Mouse (Mus musculus) cerebellum, adult 2 months (tissue): Measurements from ENCODE around the gene Sh2d5. TPM values are rescaled to one million over a fixed set of nuclear protein-coding genes. Genes with fewer than 3 reads are reported as not detected.
A peak's percentile ranks its signal among the peaks of the same experiment; 100 is the strongest.

Source experiments
- DNase-seq, 2 experiments: peaks; one replicate each; pipeline ENCODE4 v3.0.0; 2021
- H3K27ac ChIP-seq: fragments of 200-500 bp; 2 replicates; pipeline ENCODE4 v1.5.1; 2012; ENCODE audit warnings: low read length, control low read depth, inconsistent platforms; ENCODE audit not compliant: insufficient read depth
- H3K27me3 ChIP-seq: fragments of 200-500 bp; 2 replicates; pipeline ENCODE4 v1.6.1; 2012; ENCODE audit warnings: inconsistent platforms, mild to moderate bottlenecking, low read length, moderate library complexity; ENCODE audit not compliant: control insufficient read depth, insufficient read depth
- H3K4me1 ChIP-seq: fragments of 200-500 bp; 2 replicates; pipeline ENCODE4 v1.6.1; 2011; ENCODE audit warnings: low read length; ENCODE audit not compliant: control insufficient read depth, insufficient read depth
- H3K4me3 ChIP-seq: fragments of 200-500 bp; replicated peaks from 2 replicates; pipeline ENCODE3; 2011; ENCODE audit warnings: mild to moderate bottlenecking, low read depth, low read length, control low read depth; ENCODE audit not compliant: insufficient read depth
- CTCF ChIP-seq: fragments of 200-500 bp; IDR thresholded peaks from 2 replicates; pipeline ENCODE4 v1.5.1; 2011; ENCODE audit warnings: low read depth, mild to moderate bottlenecking, control low read depth, low read length, moderate library complexity, borderline replicate concordance; ENCODE audit not compliant: insufficient read depth
- POLR2A ChIP-seq: fragments of 200-500 bp; IDR thresholded peaks from 2 replicates; pipeline ENCODE4 v1.6.1; 2011; ENCODE audit warnings: low read length, control low read depth, borderline replicate concordance; ENCODE audit not compliant: insufficient read depth
- WGBS: fragments of 180-500 bp; shearing (Covaris S2); methylation state at CpG from one replicate; pipeline ENCODE4 v1.1.7; 2018; 5-methylcytosine and 5-hydroxymethylcytosine counted together
- polyA plus RNA-seq: library from polyadenylated mRNA; depleted of rRNA; stranded (reverse); fragments of >200 nt; gene quantifications from 2 replicates; pipeline ENCODE4 v1.2.3, GENCODE M21; 2012

The Sh2d5 gene
- polyA plus RNA-seq, 1 experiment = 38.9 TPM

- 37% methylated on average over 27 of the region's 27 CpGs for WGBS
- Histone ChIP-seq H3K4me1 (peaks cover 7% of the 10 kb centered on the region), H3K4me3 (no peak overlapping the region), H3K27ac (no peak overlapping the region), H3K27me3 (no peaks in the 10 kb centered on the region)
- TF ChIP-seq CTCF (no peak), POLR2A (no peak)
- DNase-seq = no peak
These were observed 3.2 kb upstream of the Sh2d5 start for GRCm38 (mm10) chr4:138246756-138247665.

DNA sequence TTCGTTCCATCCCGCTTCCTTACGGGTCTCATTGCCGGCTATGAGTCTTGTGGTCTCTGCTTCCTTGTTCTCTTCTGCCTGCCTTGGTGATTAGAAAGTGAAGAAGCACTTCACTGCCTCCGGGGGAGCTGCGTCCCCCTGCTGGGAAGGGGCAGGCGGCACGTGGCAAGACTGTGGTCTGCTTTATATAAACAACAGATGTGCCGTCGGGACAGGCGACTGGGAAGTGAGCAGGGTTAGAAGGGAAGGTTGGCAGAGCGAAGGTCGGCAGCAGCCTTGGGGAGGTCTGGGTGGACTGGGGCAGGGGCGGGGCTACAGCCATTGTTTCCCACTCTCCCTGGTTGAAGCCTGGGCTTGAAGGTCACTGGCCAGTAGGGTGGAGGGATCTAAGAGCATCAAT lies 1.6 kb downstream of the Sh2d5 start:
- H3K4me3 ChIP-seq = peak overlapping the region; percentile 73
- no peak overlapping the region for H3K27ac ChIP-seq
- WGBS = 6% methylated on average over 14 of the region's 14 CpGs
- peaks cover 13% of the 10 kb centered on the region for H3K4me1 ChIP-seq
- no peak for TF ChIP-seq CTCF
- no peak for TF ChIP-seq POLR2A
- no peak for DNase-seq
- no peaks in the 10 kb centered on the region for H3K27me3 ChIP-seq

- TF ChIP-seq POLR2A (no peak), CTCF (no peak)
- no peak for DNase-seq
- H3K27ac ChIP-seq = no peak overlapping the region
- WGBS = 43% methylated on average over 5 of the region's 5 CpGs
- H3K4me3 ChIP-seq = peak overlapping the region; percentile 73
- H3K27me3 ChIP-seq = no peaks in the 10 kb centered on the region
- peaks cover 13% of the 10 kb centered on the region for H3K4me1 ChIP-seq
These were observed 2.0 kb downstream of the Sh2d5 start for GRCm38 (mm10) chr4:138252231-138252630.

DNA sequence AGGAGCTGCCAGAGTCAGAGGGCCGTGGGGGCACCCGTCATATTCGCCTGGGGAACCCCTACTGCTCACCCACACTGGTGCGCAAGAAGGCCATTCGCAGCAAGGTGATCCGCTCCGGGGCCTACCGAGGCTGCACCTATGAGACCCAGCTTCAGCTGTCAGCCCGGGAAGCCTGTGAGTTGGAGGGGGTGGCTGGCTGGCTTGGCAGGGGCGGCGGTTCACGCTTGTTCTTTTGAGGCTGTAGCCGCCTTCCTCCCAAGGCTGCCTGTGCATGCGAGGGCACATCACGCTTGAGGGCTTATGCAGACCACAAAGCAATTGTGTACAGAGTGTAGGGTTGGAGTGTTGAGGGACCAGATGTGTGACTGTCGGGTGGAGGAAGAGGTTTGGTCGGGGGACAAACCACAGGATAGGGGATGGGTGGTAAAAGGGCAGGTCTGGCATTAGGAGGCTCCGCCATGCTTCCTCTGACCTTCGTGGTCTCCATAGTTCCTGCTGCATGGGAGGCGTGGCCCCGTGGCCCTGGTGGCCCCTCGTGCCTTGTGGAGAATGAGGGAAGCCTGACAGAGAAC lies 7.0 kb downstream of the Sh2d5 start:
- no peak overlapping the region for H3K4me3 ChIP-seq
- no peak overlapping the region for H3K27ac ChIP-seq
- TF ChIP-seq POLR2A (no peak), CTCF (no peak)
- H3K27me3 ChIP-seq = no peaks in the 10 kb centered on the region
- DNase-seq = no peak
- WGBS = 80% methylated on average over 22 of the region's 22 CpGs
- H3K4me1 ChIP-seq = peaks cover 4% of the 10 kb centered on the region

GRCm38 (mm10) chr4:138258663-138259062 lies 8.5 kb downstream of the Sh2d5 start:
- Histone ChIP-seq H3K27me3 (no peaks in the 10 kb centered on the region), H3K27ac (no peak overlapping the region), H3K4me1 (no peaks in the 10 kb centered on the region), H3K4me3 (no peak overlapping the region)
- 83% methylated on average over 7 of the region's 7 CpGs for WGBS
- DNase-seq = no peak
- TF ChIP-seq POLR2A (no peak), CTCF (no peak)

GRCm38 (mm10) chr4:138259482-138259881 lies 9.3 kb downstream of the Sh2d5 start:
- no peak overlapping the region for H3K27ac ChIP-seq
- no peak for DNase-seq
- no peaks in the 10 kb centered on the region for H3K27me3 ChIP-seq
- WGBS = 83% methylated on average over 5 of the region's 5 CpGs
- no peak overlapping the region for H3K4me3 ChIP-seq
- H3K4me1 ChIP-seq = no peaks in the 10 kb centered on the region
- no peak for TF ChIP-seq CTCF
- TF ChIP-seq POLR2A = no peak

DNA sequence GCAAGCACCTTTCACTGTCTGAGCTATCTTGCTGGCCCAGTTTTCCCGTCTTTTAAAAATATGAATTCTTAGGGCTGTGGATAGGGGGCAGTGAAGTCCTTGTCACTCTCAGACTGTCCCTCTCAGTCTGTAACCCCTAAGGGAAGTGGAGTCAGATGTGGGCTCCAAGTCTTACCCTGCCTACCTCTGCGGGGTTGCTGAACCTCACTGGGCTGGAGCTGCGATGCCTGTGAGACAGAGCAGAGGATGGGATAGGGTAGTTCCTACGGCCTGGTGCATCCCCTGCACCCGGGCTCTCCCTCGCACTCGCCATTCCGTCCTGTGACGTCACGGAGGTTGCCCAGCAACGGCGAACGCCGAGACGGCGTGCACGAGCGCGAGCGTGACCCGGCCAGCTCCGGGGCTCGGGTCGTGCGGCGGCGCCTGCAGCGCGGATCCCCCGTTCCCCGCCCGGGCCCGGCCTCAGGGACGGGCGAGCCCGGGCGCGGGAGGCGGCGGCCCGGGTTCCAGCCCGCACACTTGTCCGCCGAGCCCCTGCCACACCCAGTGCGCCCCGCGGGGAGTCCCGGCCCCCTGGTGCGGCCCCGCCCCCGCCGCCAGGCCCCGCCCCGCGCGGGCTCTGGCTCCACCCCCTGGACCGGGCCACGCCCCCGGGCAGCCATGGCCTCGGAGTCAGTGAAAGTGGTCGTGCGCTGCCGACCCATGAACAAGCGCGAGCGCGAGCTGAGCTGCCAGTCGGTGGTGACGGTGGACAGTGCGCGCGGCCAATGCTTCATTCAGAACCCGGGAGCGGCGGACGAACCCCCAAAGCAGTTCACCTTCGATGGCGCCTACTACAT lies 11.9 kb downstream of the Sh2d5 start:
- under 1% methylated on average over 66 of the region's 78 CpGs for WGBS
- H3K4me1 ChIP-seq = no peaks in the 10 kb centered on the region
- no peak overlapping the region for H3K27ac ChIP-seq
- no peaks in the 10 kb centered on the region for H3K27me3 ChIP-seq
- TF ChIP-seq CTCF (peak; percentile 52; the same call in 1 of the 2 replicates), POLR2A (no peak)
- H3K4me3 ChIP-seq = peak overlapping the region; percentile 63
- peak; percentile 84 to 88 for DNase-seq
